Mouse (Mus musculus) ES-E14 (cell line): ENCODE measurements at regions not wholly inside any gene's neighbourhood (a gene's known extent, or its start where the extent isn't known, plus 50 kb on each side); places are given as distances from the start of the nearest gene placed in this dataset.

Source experiments
- DNase-seq: peaks from one replicate; pipeline ENCODE4 v3.0.0-alpha.2; 2013; ENCODE audit warnings: low read depth, low spot score
- H3K27ac ChIP-seq: 2 replicates; pipeline ENCODE4 v1.5.1; 2012; ENCODE audit warnings: low read depth, mild to moderate bottlenecking, low read length, moderate library complexity, mixed read lengths; ENCODE audit not compliant: poor library complexity, insufficient read depth, severe bottlenecking
- H3K36me3 ChIP-seq: 2 replicates; pipeline ENCODE4 v1.6.1; 2012; ENCODE audit warnings: mild to moderate bottlenecking, low read length, moderate library complexity, mixed read lengths; ENCODE audit not compliant: control insufficient read depth, poor library complexity, insufficient read depth, severe bottlenecking
- H3K4me1 ChIP-seq, 2 experiments: fragments of 150-350 bp in 1 of 2; sonication (generic) in 1 of 2; 2 replicates each; pipeline ENCODE4 v1.6.1; 2012; ENCODE audit warnings: low read length in 2 of 2, mild to moderate bottlenecking in 1 of 2, mixed read lengths in 1 of 2; ENCODE audit not compliant: control insufficient read depth in 2 of 2, insufficient read depth in 2 of 2, poor library complexity in 1 of 2
- H3K4me3 ChIP-seq, 2 experiments: fragments of 150-350 bp in 1 of 2; sonication (generic) in 1 of 2; 2 replicates each; pipeline ENCODE4 v1.5.1; 2012; ENCODE audit warnings: low read length in 2 of 2, low read depth in 1 of 2, mild to moderate bottlenecking in 1 of 2, mixed read lengths in 1 of 2; ENCODE audit not compliant: insufficient read depth in 1 of 2, poor library complexity in 1 of 2, severe bottlenecking in 1 of 2
- H3K9ac ChIP-seq: 2 replicates; pipeline ENCODE4 v1.6.1; 2012; ENCODE audit warnings: low read depth, mild to moderate bottlenecking, low read length, mixed read lengths; ENCODE audit not compliant: poor library complexity, insufficient read depth, severe bottlenecking
- H3K9me3 ChIP-seq: fragments of 150-350 bp; sonication (generic); 2 replicates; pipeline ENCODE4 v1.6.1; 2012; ENCODE audit warnings: low read depth, mild to moderate bottlenecking, low read length; ENCODE audit not compliant: control insufficient read depth, insufficient read depth
- CHD2 ChIP-seq: IDR thresholded peaks from 2 replicates; pipeline ENCODE4 v1.6.1; 2014; ENCODE audit warnings: mild to moderate bottlenecking, low read depth, low read length, inconsistent platforms
- HCFC1 ChIP-seq: IDR thresholded peaks from 2 replicates; pipeline ENCODE4 v1.6.1; 2012; ENCODE audit warnings: low read length, inconsistent platforms, borderline replicate concordance; ENCODE audit not compliant: insufficient read depth
- MAFK ChIP-seq: IDR thresholded peaks from 2 replicates; pipeline ENCODE4 v1.6.1; 2014; ENCODE audit warnings: mild to moderate bottlenecking, low read depth, low read length, inconsistent platforms; ENCODE audit not compliant: insufficient read depth
- ZC3H11A ChIP-seq: IDR thresholded peaks from 2 replicates; pipeline ENCODE4 v1.6.1; 2012; ENCODE audit warnings: low read depth, mild to moderate bottlenecking, inconsistent platforms, low read length, borderline replicate concordance
- ZNF384 ChIP-seq: IDR thresholded peaks from 2 replicates; pipeline ENCODE4 v1.6.1; 2012; ENCODE audit warnings: low read depth, low read length, inconsistent platforms
- in situ Hi-C, 2 experiments: fragments of 600-800 bp; cut with MboI; formaldehyde crosslinking; loops; one replicate each; pipeline ENCODE4 v1.15.1; 2025; ENCODE audit warnings: low sequenced_read_pairs in 2 of 2, inconsistent platforms in 1 of 2; ENCODE audit not compliant: unreplicated experiment in 2 of 2

DNA sequence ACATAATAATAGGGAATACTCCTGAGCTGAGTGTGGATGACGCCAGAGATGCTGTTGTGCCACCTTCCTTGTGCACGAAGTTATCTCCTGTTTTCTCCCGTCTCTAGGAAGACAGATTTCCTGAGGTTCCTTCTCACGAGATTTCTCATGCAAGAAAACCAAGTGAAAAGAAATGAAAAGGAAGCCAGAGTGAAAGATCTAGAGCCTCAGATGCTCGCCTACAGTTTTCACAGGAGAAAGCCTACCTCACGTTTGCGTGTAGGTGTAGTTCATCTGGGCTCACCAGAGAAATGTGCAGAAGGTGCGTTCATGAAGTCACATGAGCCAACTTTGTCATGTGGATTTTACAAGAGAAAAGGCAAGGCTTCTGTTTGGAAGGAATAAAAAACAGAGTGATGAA is 301.2 kb upstream of the Emcn start:
- no peak overlapping the region for H3K4me3 ChIP-seq
- in situ Hi-C loops, result no loop called here

DNA sequence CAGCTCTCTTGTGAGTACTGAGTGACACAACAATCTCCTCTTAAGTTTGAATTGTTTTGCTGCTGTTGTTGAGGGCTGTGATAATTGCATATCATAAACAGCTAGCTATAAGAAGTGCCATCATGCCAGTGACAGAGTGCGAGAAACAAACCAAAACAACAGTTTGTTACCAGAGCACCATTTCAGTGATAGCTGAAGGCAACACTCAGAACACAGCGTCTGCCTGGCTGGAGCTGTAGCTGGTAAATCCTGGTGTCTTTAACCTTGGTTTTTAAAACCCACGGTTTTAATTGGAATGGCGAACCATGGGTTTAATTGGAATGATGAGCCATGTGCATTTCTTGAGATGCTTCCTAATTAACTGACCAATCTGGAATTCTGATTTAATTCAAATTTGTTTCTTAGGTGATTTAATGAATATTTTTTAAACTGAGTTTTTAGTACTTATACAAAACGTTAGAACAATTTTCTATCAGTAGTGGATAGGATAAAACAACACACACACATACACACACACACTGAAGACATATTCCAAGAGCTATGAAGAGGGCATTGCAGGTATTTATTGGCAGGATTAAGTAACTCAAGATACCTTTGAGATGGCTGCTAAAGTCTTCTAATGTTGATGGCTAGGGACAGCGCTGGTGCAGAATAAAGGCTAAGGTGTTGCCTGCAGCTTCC is 284.2 kb upstream of the Emcn start:
- no peak for TF ChIP-seq HCFC1
- TF ChIP-seq CHD2, result no peak
- TF ChIP-seq ZNF384, result no peak
- TF ChIP-seq MAFK, result no peak
- TF ChIP-seq ZC3H11A, result no peak
- Histone ChIP-seq H3K36me3 (no peaks in the 10 kb centered on the region), H3K4me3 (no peak overlapping the region), H3K27ac (no peak overlapping the region), H3K4me1 (no peaks in the 10 kb centered on the region), H3K9me3 (no peaks in the 10 kb centered on the region), H3K9ac (no peak overlapping the region)
- DNase-seq, result no peak
- in situ Hi-C loops, result no loop called here

More for the DNA sequence above, 301.2 kb upstream of the Emcn start:
- H3K36me3 ChIP-seq, result no peaks in the 10 kb centered on the region
- H3K9me3 ChIP-seq, result no peaks in the 10 kb centered on the region
- no peak for TF ChIP-seq CHD2
- no peak for TF ChIP-seq HCFC1
- no peak for TF ChIP-seq MAFK
- H3K27ac ChIP-seq, result no peak overlapping the region
- DNase-seq, result no peak
- H3K9ac ChIP-seq, result no peak overlapping the region
- H3K4me1 ChIP-seq, result no peaks in the 10 kb centered on the region

DNA sequence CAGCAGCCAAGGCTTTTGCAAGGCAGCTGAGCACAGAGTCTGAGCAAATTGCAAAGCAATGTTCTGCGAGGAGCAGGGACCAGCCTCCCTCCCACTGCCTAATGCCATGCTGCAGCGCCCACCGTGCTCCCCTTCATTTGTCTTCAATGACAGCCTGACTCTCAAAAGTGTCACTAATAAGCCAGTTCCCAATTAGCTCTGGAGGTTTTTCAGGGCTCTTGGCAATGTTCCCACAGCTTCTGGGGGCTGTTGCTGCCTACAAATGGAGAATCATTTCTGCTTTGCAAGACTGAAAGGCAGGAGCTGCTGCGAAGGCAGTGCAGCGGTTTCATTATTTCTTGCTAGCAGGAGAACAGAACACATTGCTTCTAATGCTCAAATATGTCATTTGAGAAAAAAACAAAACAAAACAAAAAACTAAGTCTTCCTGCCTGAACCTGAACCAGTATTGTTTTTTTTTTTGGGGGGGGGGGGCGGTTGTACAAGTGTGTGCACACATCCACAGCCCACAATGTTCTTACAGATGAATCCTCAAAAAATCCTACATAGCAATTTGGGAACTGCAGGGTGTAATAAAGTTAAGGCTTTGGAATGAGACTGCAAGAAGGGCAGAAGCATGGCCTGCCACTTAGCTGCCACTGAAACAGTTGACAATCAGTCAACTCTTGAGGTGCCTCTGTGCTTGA is 283.5 kb upstream of the Emcn start:
- no peak for DNase-seq
- Histone ChIP-seq H3K4me3 (no peak overlapping the region), H3K9ac (no peak overlapping the region), H3K27ac (no peak overlapping the region), H3K4me1 (no peaks in the 10 kb centered on the region), H3K9me3 (no peaks in the 10 kb centered on the region), H3K36me3 (no peaks in the 10 kb centered on the region)
- no peak for TF ChIP-seq ZC3H11A
- no peak for TF ChIP-seq MAFK
- TF ChIP-seq ZNF384, result no peak
- no peak for TF ChIP-seq HCFC1
- no peak for TF ChIP-seq CHD2
- in situ Hi-C loops, result no loop called here

DNA sequence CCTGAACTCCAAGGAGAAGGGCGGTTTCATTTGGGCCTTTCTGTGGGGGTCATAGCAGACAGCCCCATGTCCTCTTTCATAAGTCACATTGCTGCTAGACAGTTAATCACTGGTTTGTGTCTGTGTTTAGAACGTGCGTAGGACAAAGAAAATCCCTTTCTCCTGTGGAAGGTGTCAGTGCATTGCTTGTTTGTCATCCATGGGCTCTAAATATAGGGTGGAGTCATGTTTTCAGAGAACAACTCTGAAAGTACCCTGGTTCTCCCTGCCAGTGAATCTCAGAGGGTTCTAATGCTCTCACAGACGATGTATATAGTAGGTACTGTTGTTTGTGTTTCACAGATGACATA is 283.0 kb upstream of the Emcn start:
- DNase-seq, result no peak
- in situ Hi-C loops, result no loop called here
- H3K4me1 ChIP-seq, result no peaks in the 10 kb centered on the region
- H3K4me3 ChIP-seq, result no peak overlapping the region
- no peak overlapping the region for H3K9ac ChIP-seq
- no peaks in the 10 kb centered on the region for H3K9me3 ChIP-seq
- H3K36me3 ChIP-seq, result no peaks in the 10 kb centered on the region
- TF ChIP-seq HCFC1 (no peak), CHD2 (no peak), ZNF384 (no peak), ZC3H11A (no peak), MAFK (no peak)
- no peak overlapping the region for H3K27ac ChIP-seq
